Mouse (Mus musculus) lung, embryonic 16.5 days (tissue): ENCODE measurements around the gene Pip4k2a. TPM values are rescaled to one million over a fixed set of nuclear protein-coding genes. Genes with fewer than 3 reads are reported as not detected.

Experiments used
- ATAC-seq: fragments of 200-750 bp; cut with Nextera tagmentation; 2 replicates; pipeline ENCODE4 v1.8.0; 2017; ENCODE audit warnings: low read depth, mild to moderate bottlenecking, moderate library complexity
- H3K27ac ChIP-seq: fragments of 300-500 bp; sonication (generic); 2 replicates; pipeline ENCODE4 v1.5.1; 2014; ENCODE audit warnings: mild to moderate bottlenecking, control low read depth, low read length
- H3K27me3 ChIP-seq: fragments of 300-500 bp; sonication (generic); 2 replicates; pipeline ENCODE4 v1.6.1; 2014; ENCODE audit warnings: low read depth, low read length, mixed read lengths; ENCODE audit not compliant: control insufficient read depth, insufficient read depth
- H3K36me3 ChIP-seq: fragments of 300-500 bp; sonication (generic); 2 replicates; pipeline ENCODE4 v1.6.1; 2014; ENCODE audit warnings: low read length; ENCODE audit not compliant: control insufficient read depth, insufficient read depth
- H3K4me1 ChIP-seq: fragments of 300-500 bp; sonication (generic); replicated peaks from 2 replicates; pipeline ENCODE4 v1.6.1; 2014; ENCODE audit warnings: low read length, mixed read lengths; ENCODE audit not compliant: control insufficient read depth, insufficient read depth
- H3K4me2 ChIP-seq: fragments of 300-500 bp; sonication (generic); 2 replicates; pipeline ENCODE4 v1.6.1; 2014; ENCODE audit warnings: low read depth, low read length, control low read depth
- H3K4me3 ChIP-seq: fragments of 300-500 bp; sonication (generic); 2 replicates; pipeline ENCODE4 v1.5.1; 2014; ENCODE audit warnings: mild to moderate bottlenecking, low read length, control low read depth
- H3K9ac ChIP-seq: fragments of 300-500 bp; sonication (generic); 2 replicates; pipeline ENCODE4 v1.6.1; 2014; ENCODE audit warnings: low read length, control low read depth
- H3K9me3 ChIP-seq: fragments of 300-500 bp; sonication (generic); 2 replicates; pipeline ENCODE4 v1.6.1; 2016; ENCODE audit warnings: low read length; ENCODE audit not compliant: control insufficient read depth
- WGBS: fragments of 180-500 bp; shearing (Covaris S2); extraction: QIAGEN DNeasy Blood & Tissue Kit; methylation state at CpG from one replicate; pipeline ENCODE4 v1.1.7; 2014; 5-methylcytosine and 5-hydroxymethylcytosine counted together
- polyA plus RNA-seq: library from polyadenylated mRNA; unstranded; fragments of >200 nt; fragmentation: Nextera tagmentation; extraction: Ambion mirVana; gene quantifications from 2 replicates; pipeline ENCODE4 v1.2.1, GENCODE M21; 2015

Pip4k2a gene
- polyA plus RNA-seq, 1 experiment from 2014 or later = 7.4 TPM

DNA sequence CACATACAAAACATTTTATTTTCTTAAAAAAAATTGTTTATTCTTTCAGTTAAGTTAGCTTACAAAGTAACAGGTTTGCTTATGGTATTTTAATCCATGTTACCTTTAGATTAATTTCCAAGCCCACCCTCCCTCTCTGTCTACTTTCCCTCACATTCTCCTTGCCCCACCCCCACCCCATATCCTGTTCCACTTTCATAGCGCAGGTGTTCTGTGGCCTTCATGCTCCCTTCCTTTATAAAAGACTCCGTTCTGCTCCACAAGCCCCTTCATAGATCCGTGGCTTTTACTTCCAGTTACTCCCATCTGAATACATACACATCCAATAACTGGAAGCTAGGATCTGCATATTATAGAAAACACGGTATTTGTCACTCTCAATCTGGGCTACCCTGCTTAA is 9.7 kb upstream of the Pip4k2a start:
- no peaks in the 10 kb centered on the region for H3K9me3 ChIP-seq
- H3K27ac ChIP-seq = no peak overlapping the region
- no peak overlapping the region for H3K9ac ChIP-seq
- no peak overlapping the region for H3K4me3 ChIP-seq
- H3K4me1 ChIP-seq = no peaks in the 10 kb centered on the region
- no peaks in the 10 kb centered on the region for H3K36me3 ChIP-seq
- H3K4me2 ChIP-seq = no peak overlapping the region
- ATAC-seq = no peak
- H3K27me3 ChIP-seq = no peaks in the 10 kb centered on the region
- 75% methylated on average over 4 of the region's 4 CpGs for WGBS

DNA sequence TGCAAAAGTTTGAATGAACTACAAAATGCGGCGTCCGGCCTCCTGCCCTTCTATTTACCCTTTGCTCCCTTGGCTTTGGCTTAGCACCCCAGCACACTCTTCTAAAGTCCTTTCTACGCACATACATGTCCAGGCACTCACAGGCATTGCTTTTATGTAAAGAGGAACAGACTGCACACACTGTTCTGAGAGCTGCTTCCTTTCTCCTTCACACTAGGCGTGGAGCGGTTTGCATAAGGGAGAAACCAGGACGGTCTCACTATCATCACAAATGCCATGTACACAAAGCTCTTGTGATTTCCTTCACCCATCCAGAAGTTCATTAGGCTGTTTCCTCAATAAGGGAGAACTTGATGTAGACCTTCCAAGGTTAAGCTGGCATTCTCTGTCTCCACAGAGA is 8.2 kb upstream of the Pip4k2a start:
- H3K9me3 ChIP-seq = no peaks in the 10 kb centered on the region
- H3K4me3 ChIP-seq = no peak overlapping the region
- no peak overlapping the region for H3K4me2 ChIP-seq
- H3K27ac ChIP-seq = no peak overlapping the region
- no peak overlapping the region for H3K9ac ChIP-seq
- no peaks in the 10 kb centered on the region for H3K36me3 ChIP-seq
- H3K4me1 ChIP-seq = no peaks in the 10 kb centered on the region
- WGBS = 86% methylated on average over 7 of the region's 7 CpGs
- no peak for ATAC-seq
- H3K27me3 ChIP-seq = no peaks in the 10 kb centered on the region

DNA sequence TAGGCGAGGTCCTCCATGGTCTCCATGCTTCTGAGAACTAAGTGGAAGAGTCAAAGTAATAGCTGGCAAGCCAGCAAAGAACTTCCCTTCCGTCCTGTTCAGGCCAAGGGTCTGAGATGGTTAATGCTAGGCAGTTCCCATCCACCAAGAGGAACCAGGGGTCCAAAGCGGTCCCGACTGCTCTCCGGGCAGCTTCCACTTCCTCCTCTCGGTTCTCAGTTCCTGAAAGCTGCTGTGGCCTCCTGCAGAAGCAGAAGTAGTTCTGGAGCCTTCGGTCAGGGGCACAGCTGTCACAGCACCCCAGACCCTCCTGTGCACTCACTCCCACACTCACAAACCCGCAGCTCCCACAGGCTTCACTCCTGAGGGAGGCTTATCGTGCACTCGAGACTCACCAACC is 6.9 kb upstream of the Pip4k2a start:
- H3K27ac ChIP-seq = no peak overlapping the region
- no peak overlapping the region for H3K4me3 ChIP-seq
- no peaks in the 10 kb centered on the region for H3K36me3 ChIP-seq
- no peaks in the 10 kb centered on the region for H3K4me1 ChIP-seq
- WGBS = 73% methylated on average over 10 of the region's 10 CpGs
- H3K9ac ChIP-seq = no peak overlapping the region
- H3K27me3 ChIP-seq = no peaks in the 10 kb centered on the region
- no peaks in the 10 kb centered on the region for H3K9me3 ChIP-seq
- no peak overlapping the region for H3K4me2 ChIP-seq
- no peak for ATAC-seq

DNA sequence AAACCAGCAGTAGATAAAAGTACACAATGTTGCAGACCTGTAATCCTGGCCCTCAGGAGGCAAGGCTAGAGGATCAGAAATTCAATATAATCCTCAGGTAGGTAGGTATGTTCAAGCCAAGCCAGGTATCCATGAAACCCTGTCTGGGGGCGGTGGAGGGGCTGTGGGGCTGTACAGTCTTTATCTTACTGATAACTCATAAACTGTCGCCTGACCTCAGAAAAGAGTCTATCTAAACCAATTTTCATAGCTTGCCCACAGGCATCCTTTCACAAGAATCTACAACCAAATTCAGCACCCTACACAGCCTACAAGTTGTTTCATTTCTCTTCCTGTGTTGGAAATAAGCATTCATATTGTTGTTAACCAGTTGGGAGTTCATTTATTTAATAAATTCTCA is 1.5 kb upstream of the Pip4k2a start:
- Histone ChIP-seq H3K9ac (no peak overlapping the region), H3K4me2 (no peak overlapping the region), H3K4me1 (peaks cover 14% of the 10 kb centered on the region), H3K27me3 (no peaks in the 10 kb centered on the region; the same call in 1 of the 2 replicates), H3K36me3 (no peaks in the 10 kb centered on the region), H3K4me3 (no peak overlapping the region), H3K9me3 (no peaks in the 10 kb centered on the region), H3K27ac (no peak overlapping the region)
- ATAC-seq = no peak
- WGBS = 91% methylated on average over 2 of the region's 2 CpGs

DNA sequence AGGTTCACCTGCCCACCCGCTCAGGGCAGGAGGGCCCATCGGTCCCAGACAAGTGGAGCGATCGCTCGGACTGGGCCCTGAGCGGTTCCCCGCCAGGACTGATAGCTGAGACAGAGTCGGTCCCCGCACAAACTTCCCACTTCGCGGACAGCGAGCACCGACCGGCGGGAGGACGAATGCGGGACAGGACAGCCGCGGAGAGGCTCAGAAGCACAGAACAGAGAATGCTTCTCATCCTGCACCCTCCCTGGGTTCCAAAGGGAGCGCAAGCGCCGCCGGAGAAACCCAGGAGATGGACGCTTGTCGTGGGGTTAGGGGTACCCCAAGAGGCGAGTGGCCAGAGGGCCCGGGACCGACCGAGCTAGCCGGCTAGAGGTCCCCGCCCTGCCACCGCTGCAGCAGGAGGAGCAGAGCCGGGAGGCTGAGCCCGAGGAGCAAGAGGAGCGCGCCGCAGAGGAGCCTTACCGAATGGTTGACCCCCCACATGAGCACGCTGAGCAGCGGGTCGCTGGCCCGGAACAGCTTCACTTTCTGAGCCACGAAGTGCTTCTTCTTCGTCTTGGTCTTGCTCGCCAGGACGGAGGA is 447 bp downstream of the Pip4k2a start:
- Histone ChIP-seq H3K27me3 (no peaks in the 10 kb centered on the region; the same call in 1 of the 2 replicates), H3K4me1 (peaks cover 14% of the 10 kb centered on the region), H3K4me2 (peak overlapping the region; percentile 72), H3K36me3 (no peaks in the 10 kb centered on the region), H3K9ac (peak overlapping the region; percentile 78), H3K9me3 (no peaks in the 10 kb centered on the region), H3K27ac (peak overlapping the region; percentile 70), H3K4me3 (peak overlapping the region; percentile 76)
- ATAC-seq = peak; percentile 78
- WGBS = under 1% methylated on average over 46 of the region's 46 CpGs

DNA sequence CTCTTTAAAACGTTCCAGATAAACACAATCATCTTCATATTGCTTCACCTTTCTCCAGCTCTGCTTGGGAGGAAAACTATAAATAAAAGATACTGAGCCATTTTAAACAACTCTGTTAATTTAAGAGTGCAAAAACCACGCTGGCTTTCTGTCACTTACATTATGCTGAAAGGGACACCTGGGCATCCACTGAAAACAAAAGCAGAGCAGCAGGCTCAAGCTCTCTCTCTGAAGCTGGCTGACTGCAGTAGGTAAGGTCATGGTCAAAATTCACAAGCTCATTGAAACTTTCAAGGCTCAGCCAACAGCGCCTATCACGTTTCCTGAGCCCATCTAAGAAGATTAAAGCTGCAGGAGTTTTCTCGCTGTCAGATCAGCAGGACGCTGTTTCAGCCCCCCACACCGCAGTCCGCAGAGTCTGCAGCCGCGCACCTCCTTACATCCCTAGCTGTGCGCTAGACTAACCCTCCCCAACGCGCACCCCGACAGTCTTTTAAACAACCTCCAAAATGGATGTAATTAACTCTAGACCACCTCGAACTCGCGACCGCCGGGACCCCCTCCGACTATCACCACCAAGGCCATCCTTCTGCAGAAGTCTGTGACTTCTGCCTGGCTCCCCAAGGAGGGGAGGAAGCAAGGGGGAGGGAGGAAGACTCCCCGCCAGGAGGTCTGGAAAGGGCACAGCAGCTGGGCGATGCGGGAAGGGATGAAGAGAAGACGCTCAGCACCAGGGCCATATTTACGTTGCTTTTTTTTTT is 1.3 kb downstream of the Pip4k2a start:
- peaks cover under 1% of the 10 kb centered on the region; the same call in 1 of the 2 replicates for H3K9me3 ChIP-seq
- no peak overlapping the region for H3K27ac ChIP-seq
- peak overlapping the region; percentile 78 for H3K9ac ChIP-seq
- H3K4me3 ChIP-seq = peak overlapping the region; percentile 76
- WGBS = 1% methylated on average over 25 of the region's 25 CpGs
- H3K36me3 ChIP-seq = no peaks in the 10 kb centered on the region
- no peaks in the 10 kb centered on the region; the same call in 1 of the 2 replicates for H3K27me3 ChIP-seq
- peak overlapping the region; percentile 72 for H3K4me2 ChIP-seq
- no peak for ATAC-seq
- H3K4me1 ChIP-seq = peaks cover 14% of the 10 kb centered on the region

DNA sequence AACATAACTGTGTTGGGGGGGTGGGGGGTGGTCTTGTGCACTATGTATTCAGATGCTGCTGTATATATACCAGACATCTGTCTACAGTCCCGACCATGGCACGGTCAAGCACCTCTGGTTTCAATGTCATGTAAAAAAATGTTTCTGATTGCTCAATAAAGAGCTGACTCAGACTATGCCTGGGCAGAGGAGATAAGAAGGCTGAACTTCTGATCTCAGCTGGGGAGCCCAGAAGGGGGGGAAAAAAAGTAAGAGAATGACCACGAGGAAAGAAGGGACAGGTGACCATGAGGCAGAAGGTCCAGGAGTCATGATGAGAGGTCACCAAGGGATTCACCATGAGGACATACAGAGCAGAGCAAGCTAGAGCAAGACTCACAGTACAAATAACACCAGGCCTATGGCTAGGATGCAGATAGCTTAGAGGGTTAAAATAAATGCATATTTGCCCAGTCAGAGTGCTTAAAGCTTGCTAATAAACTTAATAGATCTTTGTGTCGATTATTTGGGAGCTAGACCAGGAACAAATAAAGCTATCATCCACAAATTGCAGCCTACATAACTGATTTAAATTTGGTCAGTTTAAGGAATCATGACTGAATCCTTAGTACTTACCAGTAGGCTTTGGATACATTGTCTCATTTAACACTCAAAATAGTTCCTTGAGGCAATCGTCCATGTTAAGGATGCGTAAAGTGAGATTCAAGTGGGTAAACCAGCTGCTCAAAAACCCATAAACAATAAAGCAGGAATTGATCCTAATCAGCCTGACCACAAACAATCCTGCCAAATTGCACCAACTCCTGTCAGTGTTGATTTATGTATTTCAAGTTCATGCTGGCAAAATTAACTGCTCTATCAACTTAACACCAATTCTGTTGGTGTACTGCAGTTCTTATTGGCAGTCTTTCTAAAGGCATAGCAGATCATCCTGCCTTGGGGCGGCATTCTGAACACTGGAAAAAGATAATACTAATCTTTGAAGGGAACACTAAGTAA is 5.1 kb downstream of the Pip4k2a start:
- H3K27me3 ChIP-seq = no peaks in the 10 kb centered on the region; the same call in 1 of the 2 replicates
- no peak overlapping the region for H3K4me3 ChIP-seq
- peaks cover 3% of the 10 kb centered on the region; the same call in 1 of the 2 replicates for H3K9me3 ChIP-seq
- 65% methylated on average over 7 of the region's 7 CpGs for WGBS
- no peak overlapping the region for H3K9ac ChIP-seq
- peaks cover 12% of the 10 kb centered on the region for H3K4me1 ChIP-seq
- no peaks in the 10 kb centered on the region for H3K36me3 ChIP-seq
- H3K27ac ChIP-seq = no peak overlapping the region
- ATAC-seq = no peak
- no peak overlapping the region for H3K4me2 ChIP-seq

DNA sequence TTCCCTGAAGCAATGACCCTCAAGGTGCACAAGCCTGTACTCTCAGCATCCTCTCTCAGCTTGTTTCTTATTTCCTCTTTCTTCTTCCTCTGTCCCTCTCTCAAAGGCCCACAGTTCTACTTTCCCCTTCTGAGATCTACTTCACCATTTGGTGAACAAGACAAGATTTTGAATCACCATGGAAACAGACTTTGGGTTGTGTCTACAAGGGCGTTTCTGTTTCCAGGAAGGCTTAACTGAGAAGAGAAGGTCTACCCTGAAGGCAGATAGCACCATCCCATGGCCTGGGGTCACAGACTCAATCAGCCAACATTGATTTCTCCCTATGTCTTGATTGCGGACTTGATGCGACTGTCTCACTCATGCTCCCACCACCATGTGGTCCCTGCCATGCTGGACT is 9.0 kb downstream of the Pip4k2a start:
- Histone ChIP-seq H3K4me3 (no peak overlapping the region), H3K4me1 (no peaks in the 10 kb centered on the region), H3K4me2 (no peak overlapping the region), H3K27ac (no peak overlapping the region), H3K9me3 (peaks cover 3% of the 10 kb centered on the region; the same call in 1 of the 2 replicates), H3K27me3 (no peaks in the 10 kb centered on the region), H3K9ac (no peak overlapping the region), H3K36me3 (no peaks in the 10 kb centered on the region)
- no peak for ATAC-seq
- WGBS = 83% methylated on average over 3 of the region's 3 CpGs

DNA sequence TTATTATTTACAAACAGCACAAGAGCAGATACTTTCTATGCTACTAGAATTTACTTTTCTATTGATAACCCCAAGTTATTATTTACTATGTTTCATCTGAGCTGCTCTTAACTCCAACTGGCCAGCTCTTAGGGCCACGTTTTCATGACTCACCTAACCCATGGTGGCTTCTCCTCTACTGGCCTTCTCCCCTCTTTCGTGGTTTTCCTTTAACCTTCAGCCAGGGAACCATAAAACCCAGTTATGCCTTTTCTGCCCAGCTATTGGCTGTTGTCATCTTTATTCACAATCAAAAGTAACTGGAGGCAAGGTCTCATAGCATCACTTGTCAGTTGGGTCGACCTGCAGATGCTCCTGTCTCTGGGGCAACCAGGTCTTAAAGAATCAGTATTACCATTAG is 12.4 kb downstream of the Pip4k2a start:
- H3K4me3 ChIP-seq = no peak overlapping the region
- ATAC-seq = no peak
- no peaks in the 10 kb centered on the region for H3K4me1 ChIP-seq
- H3K9me3 ChIP-seq = no peaks in the 10 kb centered on the region
- H3K27me3 ChIP-seq = no peaks in the 10 kb centered on the region
- WGBS = 79% methylated on average over 3 of the region's 3 CpGs
- no peak overlapping the region for H3K27ac ChIP-seq
- H3K36me3 ChIP-seq = no peaks in the 10 kb centered on the region
- no peak overlapping the region for H3K4me2 ChIP-seq
- H3K9ac ChIP-seq = no peak overlapping the region
